Mouse (Mus musculus): ENCODE data around the gene Tmem191c. TPM values are rescaled to one million over a fixed set of nuclear protein-coding genes. Genes with fewer than 3 reads are reported as not detected.

The Tmem191c gene
- total and polyA plus RNA-seq, 3 experiments, result 4.5 to 27.8 (median 21.6) TPM

GRCm38 (mm10) chr16:17283151-17283550 lies 7.3 kb downstream of the Tmem191c start:
- TF ChIP-seq TAL1 (conservative IDR thresholded peaks at IDR 0.05; ENCODE audit: low read depth, low read length), result no peak
- no peak for TF ChIP-seq POLR2AphosphoS5 (IDR thresholded peaks at IDR 0.05; ENCODE audit: insufficient replicate concordance, low read depth, low read length)
- TF ChIP-seq GATA2 (IDR thresholded peaks at IDR 0.05; ENCODE audit: borderline replicate concordance, low read depth, low read length), result no peak
- TF ChIP-seq CTCF (IDR thresholded peaks at IDR 0.05; ENCODE audit: low read depth, low read length), result no peak
- no peak for TF ChIP-seq GATA1 (IDR thresholded peaks at IDR 0.05; ENCODE audit: borderline replicate concordance, low read length)
- no peak for ATAC-seq (ENCODE audit: extremely low read depth, insufficient number of reproducible peaks, low FRiP score, poor library complexity, severe bottlenecking)

GRCm38 (mm10) chr16:17287103-17287502 lies 11.2 kb downstream of the Tmem191c start:
- H3K4me1 ChIP-seq (ENCODE audit: insufficient read depth, low read depth, low read length), result no peaks in the 10 kb centered on the region
- no peaks in the 10 kb centered on the region for H3K9me3 ChIP-seq (replicated peaks)
- H3K27me3 ChIP-seq (ENCODE audit: insufficient read depth, low read length), result no peaks in the 10 kb centered on the region
- TF ChIP-seq GATA2 (IDR thresholded peaks at IDR 0.05; ENCODE audit: borderline replicate concordance, low read depth, low read length) (no peak), POLR2AphosphoS5 (IDR thresholded peaks at IDR 0.05; ENCODE audit: insufficient replicate concordance, low read depth, low read length) (no peak), GATA1 (IDR thresholded peaks at IDR 0.05; ENCODE audit: borderline replicate concordance, low read length) (no peak)
- ATAC-seq (ENCODE audit: extremely low read depth, insufficient number of reproducible peaks, low FRiP score, poor library complexity, severe bottlenecking) (no peak), DNase-seq (ENCODE audit: low spot score) (no peak)
- H3K4me3 ChIP-seq (ENCODE audit: low read depth, low read length), result no peak overlapping the region
- peaks cover 81% of the 10 kb centered on the region for H3K36me3 ChIP-seq (replicated peaks)

More at GRCm38 (mm10) chr16:17283151-17283550, 7.3 kb downstream of the Tmem191c start:
- no peak for DNase-seq (ENCODE audit: low spot score)
- Histone ChIP-seq H3K9me3 (replicated peaks) (no peaks in the 10 kb centered on the region), H3K36me3 (replicated peaks) (peaks cover 93% of the 10 kb centered on the region), H3K27me3 (ENCODE audit: insufficient read depth, low read length) (no peaks in the 10 kb centered on the region), H3K4me3 (ENCODE audit: low read depth, low read length) (no peak overlapping the region), H3K4me1 (ENCODE audit: insufficient read depth, low read depth, low read length) (no peaks in the 10 kb centered on the region; the same call in 1 of the 2 replicates)

- no peak for ATAC-seq (ENCODE audit: extremely low read depth, insufficient number of reproducible peaks, low FRiP score, poor library complexity, severe bottlenecking)
- no peak overlapping the region for H3K4me3 ChIP-seq (ENCODE audit: low read depth, low read length)
- no peak for TF ChIP-seq GATA1 (IDR thresholded peaks at IDR 0.05; ENCODE audit: borderline replicate concordance, low read length)
- TF ChIP-seq POLR2AphosphoS5 (IDR thresholded peaks at IDR 0.05; ENCODE audit: insufficient replicate concordance, low read depth, low read length), result no peak
- TF ChIP-seq TAL1 (conservative IDR thresholded peaks at IDR 0.05; ENCODE audit: low read depth, low read length), result no peak
- no peak for TF ChIP-seq CTCF (IDR thresholded peaks at IDR 0.05; ENCODE audit: low read depth, low read length)
- TF ChIP-seq GATA2 (IDR thresholded peaks at IDR 0.05; ENCODE audit: borderline replicate concordance, low read depth, low read length), result no peak
- H3K9me3 ChIP-seq (replicated peaks), result no peaks in the 10 kb centered on the region
- H3K27me3 ChIP-seq (ENCODE audit: insufficient read depth, low read length), result no peaks in the 10 kb centered on the region
- no peaks in the 10 kb centered on the region for H3K4me1 ChIP-seq (ENCODE audit: insufficient read depth, low read depth, low read length)
- no peak for DNase-seq (ENCODE audit: low spot score)
- peaks cover 72% of the 10 kb centered on the region for H3K36me3 ChIP-seq (replicated peaks)
These were observed 15.1 kb downstream of the Tmem191c start for GRCm38 (mm10) chr16:17291016-17291415.

GRCm38 (mm10) chr16:17292751-17293150 lies 16.9 kb downstream of the Tmem191c start:
- DNase-seq (ENCODE audit: low spot score) (peak; percentile 32), ATAC-seq (ENCODE audit: extremely low read depth, insufficient number of reproducible peaks, low FRiP score, poor library complexity, severe bottlenecking) (no peak)
- no peak overlapping the region for H3K4me3 ChIP-seq (ENCODE audit: low read depth, low read length)
- H3K4me1 ChIP-seq (ENCODE audit: insufficient read depth, low read depth, low read length), result no peaks in the 10 kb centered on the region
- no peak for TF ChIP-seq POLR2AphosphoS5 (IDR thresholded peaks at IDR 0.05; ENCODE audit: insufficient replicate concordance, low read depth, low read length)
- no peak for TF ChIP-seq TAL1 (conservative IDR thresholded peaks at IDR 0.05; ENCODE audit: low read depth, low read length)
- no peak for TF ChIP-seq GATA1 (IDR thresholded peaks at IDR 0.05; ENCODE audit: borderline replicate concordance, low read length)
- TF ChIP-seq GATA2 (IDR thresholded peaks at IDR 0.05; ENCODE audit: borderline replicate concordance, low read depth, low read length), result no peak
- TF ChIP-seq CTCF (IDR thresholded peaks at IDR 0.05; ENCODE audit: low read depth, low read length), result peak; percentile 99
- H3K27me3 ChIP-seq (ENCODE audit: insufficient read depth, low read length), result no peaks in the 10 kb centered on the region
- H3K9me3 ChIP-seq (replicated peaks), result no peaks in the 10 kb centered on the region
- H3K36me3 ChIP-seq (replicated peaks), result peaks cover 75% of the 10 kb centered on the region

- ATAC-seq (ENCODE audit: extremely low read depth, insufficient number of reproducible peaks, low FRiP score, poor library complexity, severe bottlenecking) (no peak), DNase-seq (ENCODE audit: low spot score) (no peak)
- H3K9me3 ChIP-seq (replicated peaks), result no peaks in the 10 kb centered on the region
- peaks cover 91% of the 10 kb centered on the region for H3K36me3 ChIP-seq (replicated peaks)
- no peaks in the 10 kb centered on the region for H3K27me3 ChIP-seq (ENCODE audit: insufficient read depth, low read length)
- no peak overlapping the region for H3K4me3 ChIP-seq (ENCODE audit: low read depth, low read length)
- no peak for TF ChIP-seq TAL1 (conservative IDR thresholded peaks at IDR 0.05; ENCODE audit: low read depth, low read length)
- TF ChIP-seq POLR2AphosphoS5 (IDR thresholded peaks at IDR 0.05; ENCODE audit: insufficient replicate concordance, low read depth, low read length), result no peak
- TF ChIP-seq GATA1 (IDR thresholded peaks at IDR 0.05; ENCODE audit: borderline replicate concordance, low read length), result no peak
- no peak for TF ChIP-seq GATA2 (IDR thresholded peaks at IDR 0.05; ENCODE audit: borderline replicate concordance, low read depth, low read length)
- TF ChIP-seq CTCF (IDR thresholded peaks at IDR 0.05; ENCODE audit: low read depth, low read length), result no peak
- no peaks in the 10 kb centered on the region for H3K4me1 ChIP-seq (ENCODE audit: insufficient read depth, low read depth, low read length)
These were observed 24.9 kb downstream of the Tmem191c start for GRCm38 (mm10) chr16:17300818-17301217.

- TF ChIP-seq GATA1 (IDR thresholded peaks at IDR 0.05; ENCODE audit: borderline replicate concordance, low read length), result no peak
- no peak for DNase-seq (ENCODE audit: low spot score)
- H3K27me3 ChIP-seq (ENCODE audit: insufficient read depth, low read length), result no peaks in the 10 kb centered on the region
- no peak for ATAC-seq (ENCODE audit: extremely low read depth, insufficient number of reproducible peaks, low FRiP score, poor library complexity, severe bottlenecking)
- peaks cover 85% of the 10 kb centered on the region for H3K36me3 ChIP-seq (replicated peaks)
- H3K9me3 ChIP-seq (replicated peaks), result no peaks in the 10 kb centered on the region
- no peak overlapping the region for H3K4me3 ChIP-seq (ENCODE audit: low read depth, low read length)
- no peaks in the 10 kb centered on the region for H3K4me1 ChIP-seq (ENCODE audit: insufficient read depth, low read depth, low read length)
These were observed 27.8 kb downstream of the Tmem191c start for GRCm38 (mm10) chr16:17303521-17304245.
